Mouse (Mus musculus) kidney, postnatal 0 days (tissue): ENCODE results near the gene M6pr. TPM values are rescaled to one million over a fixed set of nuclear protein-coding genes. Genes with fewer than 3 reads are reported as not detected.

Source experiments
- ATAC-seq: fragments of 200-750 bp; cut with Nextera tagmentation; replicated peaks from 2 replicates; pipeline ENCODE4 v1.8.0; 2017; ENCODE audit warnings: low read depth, moderate number of reproducible peaks, moderate TSS enrichment, moderate library complexity; ENCODE audit not compliant: low FRiP score
- DNase-seq: peaks from one replicate; pipeline ENCODE4 v3.0.0-alpha.2; 2016; ENCODE audit warnings: low spot score
- H3K27ac ChIP-seq: fragments of 300-500 bp; sonication (generic); 2 replicates; pipeline ENCODE4 v1.5.1; 2014; ENCODE audit warnings: mild to moderate bottlenecking
- H3K27me3 ChIP-seq: fragments of 300-500 bp; sonication (generic); 2 replicates; pipeline ENCODE4 v1.6.1; 2014; ENCODE audit warnings: low read length, mixed read lengths; ENCODE audit not compliant: insufficient read depth
- H3K36me3 ChIP-seq: fragments of 300-500 bp; sonication (generic); 2 replicates; pipeline ENCODE4 v1.6.1; 2014; ENCODE audit warnings: low read length, mixed read lengths; ENCODE audit not compliant: insufficient read depth
- H3K4me1 ChIP-seq: fragments of 300-500 bp; sonication (generic); replicated peaks from 2 replicates; pipeline ENCODE4 v1.6.1; 2014; ENCODE audit warnings: antibody characterized with exemption, low read length, mixed read lengths; ENCODE audit not compliant: insufficient read depth
- H3K4me2 ChIP-seq: fragments of 300-500 bp; sonication (generic); 2 replicates; pipeline ENCODE4 v1.6.1; 2014; ENCODE audit warnings: mild to moderate bottlenecking, low read length, moderate library complexity, mixed read lengths
- H3K4me3 ChIP-seq: fragments of 300-500 bp; sonication (generic); replicated peaks from 2 replicates; pipeline ENCODE4 v1.5.1; 2014; ENCODE audit warnings: low read depth, low read length
- H3K9ac ChIP-seq: fragments of 300-500 bp; sonication (generic); 2 replicates; pipeline ENCODE4 v1.6.1; 2014; ENCODE audit warnings: low read depth, low read length
- H3K9me3 ChIP-seq: fragments of 300-500 bp; sonication (generic); replicated peaks from 2 replicates; pipeline ENCODE4 v1.6.1; 2016; ENCODE audit warnings: low read length, inconsistent platforms, mixed read lengths
- CTCF ChIP-seq: IDR thresholded peaks from 2 replicates; pipeline ENCODE4 v1.5.1; 2016; ENCODE audit warnings: antibody characterized with exemption, low read depth, mild to moderate bottlenecking, moderate library complexity
- WGBS: fragments of 180-500 bp; shearing (Covaris S2); extraction: QIAGEN DNeasy Blood & Tissue Kit; methylation state at CpG from one replicate; pipeline ENCODE4 v1.1.7; 2014; 5-methylcytosine and 5-hydroxymethylcytosine counted together
- polyA plus RNA-seq: library from polyadenylated mRNA; unstranded; fragments of >200 nt; fragmentation: Nextera tagmentation; extraction: Ambion mirVana; gene quantifications from 2 replicates; pipeline ENCODE4 v1.2.1, GENCODE M21; 2015

The M6pr gene
- polyA plus RNA-seq, 1 experiment from 2014 or later: 130 TPM

DNA sequence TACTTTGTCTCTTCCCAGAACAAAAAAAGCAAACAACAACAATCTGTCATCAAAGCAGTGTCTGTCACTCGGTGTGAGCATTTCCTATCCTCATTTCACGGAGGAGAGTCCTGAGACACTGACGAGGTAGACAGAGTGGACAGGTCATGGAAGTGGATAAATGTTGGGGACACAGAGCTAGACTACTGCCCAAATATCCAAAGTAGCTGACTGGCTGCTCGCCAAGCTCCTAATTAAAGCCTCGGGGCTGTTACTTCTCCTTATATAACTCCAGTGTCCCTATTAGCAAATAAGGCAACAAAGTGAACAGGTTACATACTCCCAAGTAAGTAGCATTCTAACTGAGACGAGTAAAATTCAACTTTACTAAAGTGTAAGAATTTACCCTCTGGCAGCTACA, 29.0 kb downstream of the M6pr start:
- no peak overlapping the region for H3K4me2 ChIP-seq
- no peak for DNase-seq
- no peak for TF ChIP-seq CTCF
- H3K4me1 ChIP-seq: peaks cover 6% of the 10 kb centered on the region
- H3K36me3 ChIP-seq: 0 out of 2 replicates have a peak, but pooled peaks cover 11% of the 10 kb centered on the region
- H3K9ac ChIP-seq: no peak overlapping the region
- 52% methylated on average over 6 of the region's 6 CpGs for WGBS
- no peak overlapping the region for H3K4me3 ChIP-seq
- no peaks in the 10 kb centered on the region for H3K27me3 ChIP-seq
- H3K27ac ChIP-seq: no peak overlapping the region
- no peak for ATAC-seq
- no peaks in the 10 kb centered on the region for H3K9me3 ChIP-seq

GRCm38 (mm10) chr6:122339047-122339647, 30.6 kb downstream of the M6pr start:
- peak; percentile 82 for ATAC-seq
- WGBS: 1% methylated on average over 45 of the region's 51 CpGs

DNA sequence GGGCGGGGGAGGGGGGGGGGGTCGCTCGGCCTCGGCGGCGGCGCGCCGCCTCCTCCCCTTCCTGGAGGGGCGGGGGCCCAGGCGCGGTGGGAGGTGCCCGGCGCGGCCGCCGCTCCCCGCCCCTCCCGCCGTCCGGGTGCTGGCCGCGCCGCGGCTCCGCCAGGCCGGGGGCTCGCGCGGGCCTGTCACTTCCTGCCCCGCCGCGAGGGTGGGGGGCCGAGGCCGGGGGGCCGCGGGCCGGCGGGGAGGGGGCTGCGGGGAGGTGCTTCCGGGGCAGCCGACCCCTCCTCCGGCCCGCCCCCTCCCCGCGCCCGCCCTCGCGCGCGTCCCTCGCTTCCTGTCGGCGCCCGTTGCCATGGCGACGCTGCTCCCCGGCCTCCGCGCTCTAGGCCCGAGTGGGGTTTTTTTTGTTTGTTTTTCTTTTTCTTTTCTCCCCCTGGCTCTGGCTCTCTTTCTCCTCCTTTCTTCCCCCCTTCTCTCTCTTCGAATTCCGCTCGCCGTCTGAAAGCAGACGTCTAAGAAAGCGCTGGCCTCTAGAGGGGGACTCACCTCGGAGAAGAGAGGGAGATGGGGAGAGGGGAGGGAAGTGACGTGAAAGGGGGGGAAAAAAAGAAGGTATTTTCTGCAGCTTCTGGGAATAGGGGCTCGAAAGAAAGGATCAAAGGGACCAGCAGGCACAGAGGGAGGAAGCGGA, 31.3 kb downstream of the M6pr start:
- TF ChIP-seq CTCF: peak; percentile 58
- Histone ChIP-seq H3K4me3 (peak overlapping the region; percentile 65), H3K27me3 (no peaks in the 10 kb centered on the region), H3K9me3 (no peaks in the 10 kb centered on the region), H3K4me2 (peak overlapping the region; percentile 76), H3K27ac (peak overlapping the region; percentile 90), H3K4me1 (peaks cover 17% of the 10 kb centered on the region), H3K9ac (peak overlapping the region; percentile 69), H3K36me3 (no peaks in the 10 kb centered on the region)
- DNase-seq (peak; percentile 90), ATAC-seq (peak; percentile 88)
- 2% methylated on average over 33 of the region's 71 CpGs for WGBS

More at GRCm38 (mm10) chr6:122339047-122339647, 30.6 kb downstream of the M6pr start:
- H3K4me3 ChIP-seq: peak overlapping the region; percentile 65
- no peaks in the 10 kb centered on the region for H3K27me3 ChIP-seq
- peaks cover 11% of the 10 kb centered on the region for H3K4me1 ChIP-seq
- peak overlapping the region; percentile 69 for H3K9ac ChIP-seq
- DNase-seq: peak; percentile 77
- no peaks in the 10 kb centered on the region for H3K36me3 ChIP-seq
- no peak for TF ChIP-seq CTCF
- peak overlapping the region; percentile 90 for H3K27ac ChIP-seq
- H3K4me2 ChIP-seq: peak overlapping the region; percentile 76
- no peaks in the 10 kb centered on the region for H3K9me3 ChIP-seq

DNA sequence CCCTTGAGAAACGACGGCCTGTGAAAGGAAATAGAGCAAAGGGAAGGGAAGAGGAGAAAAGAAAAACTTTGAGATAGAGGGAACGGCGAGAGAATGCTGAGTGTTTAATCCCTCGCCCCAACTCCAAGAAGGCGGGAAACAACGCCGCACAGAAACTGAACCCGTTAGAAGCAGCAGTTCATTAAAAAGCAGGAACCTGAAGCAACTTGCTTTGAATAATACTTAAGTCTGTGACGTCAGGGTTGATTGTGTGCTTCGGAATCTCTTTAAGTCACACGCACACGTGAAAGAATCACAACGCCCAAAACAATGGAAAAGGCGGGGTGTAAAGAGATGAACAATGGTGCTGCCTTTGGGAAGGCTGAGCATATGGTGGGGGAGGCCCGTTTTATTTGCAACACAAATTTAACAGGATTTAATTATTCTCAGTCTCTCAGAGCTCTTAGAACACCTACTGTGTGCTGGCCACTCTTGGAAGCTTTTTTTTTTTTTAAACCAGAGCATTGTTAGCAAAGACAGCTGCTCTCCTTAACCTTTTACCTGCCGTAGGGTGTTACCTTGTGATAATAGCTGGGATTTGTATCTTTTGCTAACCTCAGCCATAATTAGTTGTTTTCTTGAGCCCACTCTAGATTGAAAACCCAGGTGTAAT, 32.0 kb downstream of the M6pr start, which contains the start of gene Phc1:
Gene Phc1, minus strand, starts transcription at position 213 of the 652 bp plus-strand sequence.
- Histone ChIP-seq H3K9ac (peak within 1 kb of the TSS; percentile 69), H3K9me3 (no peaks in the 10 kb centered on the region), H3K27ac (peak within 1 kb of the TSS; percentile 90), H3K4me1 (peaks cover 20% of the 10 kb centered on the region), H3K27me3 (no peaks in the 10 kb centered on the region), H3K4me2 (peak within 1 kb of the TSS; percentile 76), H3K36me3 (no peaks in the 10 kb centered on the region), H3K4me3 (peak within 1 kb of the TSS; percentile 65)
- WGBS: 1% methylated on average over 17 of the region's 17 CpGs
- TF ChIP-seq CTCF: no peak
- ATAC-seq (peak; percentile 17; the same call in 1 of the 2 replicates), DNase-seq (peak; percentile 58)

- no peak for TF ChIP-seq CTCF
- H3K36me3 ChIP-seq: no peaks in the 10 kb centered on the region
- H3K4me3 ChIP-seq: no peak overlapping the region
- H3K4me2 ChIP-seq: peak overlapping the region; percentile 76
- WGBS: 43% methylated on average over 7 of the region's 7 CpGs
- H3K27ac ChIP-seq: peak overlapping the region; percentile 90; the same call in 1 of the 2 replicates
- ATAC-seq: no peak
- no peaks in the 10 kb centered on the region for H3K9me3 ChIP-seq
- H3K27me3 ChIP-seq: no peaks in the 10 kb centered on the region
- peaks cover 20% of the 10 kb centered on the region for H3K4me1 ChIP-seq
- DNase-seq: peak; percentile 22
- H3K9ac ChIP-seq: no peak overlapping the region
Measured at GRCm38 (mm10) chr6:122341038-122341810, 32.7 kb downstream of the M6pr start.

DNA sequence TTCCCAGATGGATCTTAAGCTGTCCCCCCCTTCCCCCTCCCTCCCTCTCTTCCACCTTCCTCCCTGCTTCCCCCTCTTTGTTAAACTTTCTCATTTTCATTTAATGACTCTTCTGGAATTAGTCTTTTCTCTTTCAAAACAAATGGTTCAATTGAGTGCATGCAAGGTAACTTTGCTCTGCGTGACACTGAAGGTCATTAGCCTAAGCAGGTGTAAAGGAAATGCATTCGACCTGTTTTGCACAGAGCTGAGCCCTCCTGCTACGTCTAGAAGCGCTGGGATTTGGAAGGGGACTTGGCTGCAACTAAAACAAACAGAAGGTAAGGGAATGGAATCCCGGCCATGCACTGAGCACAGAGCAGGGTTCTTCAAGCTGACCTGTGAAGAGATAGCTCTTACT, 33.6 kb downstream of the M6pr start:
- Histone ChIP-seq H3K4me3 (no peak overlapping the region), H3K4me1 (peaks cover 20% of the 10 kb centered on the region), H3K9ac (no peak overlapping the region), H3K9me3 (no peaks in the 10 kb centered on the region), H3K36me3 (no peaks in the 10 kb centered on the region), H3K27me3 (no peaks in the 10 kb centered on the region), H3K27ac (no peak overlapping the region), H3K4me2 (no peak overlapping the region)
- WGBS: 28% methylated on average over 5 of the region's 5 CpGs
- TF ChIP-seq CTCF: no peak
- ATAC-seq: no peak
- DNase-seq: no peak
